Mouse (Mus musculus) heart, adult 2 months (tissue): ENCODE measurements at regions not wholly inside any gene's neighbourhood (a gene's known extent, or its start where the extent isn't known, plus 50 kb on each side); places are given as distances from the start of the nearest gene placed in this dataset.

Experiments
- DNase-seq, 2 experiments: peaks; one replicate each; pipeline ENCODE4 v3.0.0; 2021
- H3K27ac ChIP-seq: fragments of 200-600 bp; 2 replicates; pipeline ENCODE4 v1.8.1; 2022
- H3K27me3 ChIP-seq: fragments of 200-500 bp; 2 replicates; pipeline ENCODE4 v1.6.1; 2012; ENCODE audit warnings: mild to moderate bottlenecking, low read length, inconsistent platforms, mixed read lengths; ENCODE audit not compliant: control insufficient read depth, insufficient read depth
- H3K36me3 ChIP-seq: fragments of 200-500 bp; 2 replicates; pipeline ENCODE4 v1.6.1; 2012; ENCODE audit warnings: low read length, inconsistent platforms; ENCODE audit not compliant: control insufficient read depth, insufficient read depth
- H3K4me1 ChIP-seq: fragments of 200-500 bp; 2 replicates; pipeline ENCODE4 v1.6.1; 2011; ENCODE audit warnings: low read length; ENCODE audit not compliant: control insufficient read depth, insufficient read depth
- H3K4me3 ChIP-seq: fragments of 200-600 bp; 2 replicates; pipeline ENCODE4 v1.8.1; 2022
- H3K79me2 ChIP-seq: fragments of 200-500 bp; replicated peaks from 2 replicates; pipeline ENCODE4 v1.6.1; 2012; ENCODE audit warnings: mild to moderate bottlenecking, inconsistent platforms, low read length, moderate library complexity, mixed read lengths; ENCODE audit not compliant: control insufficient read depth, insufficient read depth
- H3K9ac ChIP-seq: fragments of 200-500 bp; 2 replicates; pipeline ENCODE4 v1.6.1; 2012; ENCODE audit warnings: low read depth, mild to moderate bottlenecking, control low read depth, inconsistent platforms, low read length, mixed read lengths
- CTCF ChIP-seq: fragments of 200-600 bp; IDR thresholded peaks from 2 replicates; pipeline ENCODE4 v1.8.1; 2022; ENCODE audit warnings: antibody characterized with exemption, mild to moderate bottlenecking, moderate library complexity
- EP300 ChIP-seq: fragments of 200-500 bp; IDR thresholded peaks from 2 replicates; pipeline ENCODE4 v1.6.1; 2011; ENCODE audit warnings: low read depth, low read length, control low read depth; ENCODE audit not compliant: insufficient read depth
- POLR2A ChIP-seq: fragments of 200-500 bp; IDR thresholded peaks from 2 replicates; pipeline ENCODE4 v1.6.1; 2011; ENCODE audit warnings: mild to moderate bottlenecking, low read depth, low read length, control low read depth; ENCODE audit not compliant: insufficient read depth
- WGBS: fragments of 180-500 bp; shearing (Covaris S2); methylation state at CpG from one replicate; pipeline ENCODE4 v1.1.7; 2018; 5-methylcytosine and 5-hydroxymethylcytosine counted together
- intact Hi-C: fragments of 180-260 bp; cut with DNase I; formaldehyde crosslinking; loops from one replicate; pipeline ENCODE4 v1.15.1; 2025

GRCm38 (mm10) chr5:136642208-136642607, 50.7 kb upstream of the Myl10 start:
- Histone ChIP-seq H3K27me3 (no peaks in the 10 kb centered on the region; the same call in 1 of the 2 replicates), H3K27ac (no peak overlapping the region), H3K9ac (no peak overlapping the region), H3K4me1 (no peaks in the 10 kb centered on the region), H3K79me2 (no peaks in the 10 kb centered on the region), H3K36me3 (no peaks in the 10 kb centered on the region), H3K4me3 (no peak overlapping the region)
- TF ChIP-seq CTCF (no peak), POLR2A (no peak), EP300 (no peak)
- intact Hi-C loops: no loop called here
- DNase-seq: no peak
- WGBS: 69% methylated on average over 13 of the region's 13 CpGs
